ENCODE assay signal across 5 mouse cellular contexts in genomic region chr14:6440206-6440605, GRCm38 (mm10). TPM values are rescaled to one million over a fixed set of nuclear protein-coding genes. Genes with fewer than 3 reads are reported as not detected.
"Had no signal": no experiment of that assay in that cellular context is flagged by ENCODE, and none has a peak within 500 bp of the region (broad histone marks: within the 10 kb centered on the region; RNA-seq: fewer than 3 reads in every experiment).

No protein-coding gene starts in this region.

RNA-seq across cellular contexts. Expression of gene Gm3594, which starts 4.2 kb away (rescaled TPM):
- total RNA-seq: layer of hippocampus, adult 8-10 months; layer of hippocampus, postnatal 25 days; left cerebral cortex, adult 2 months; left cerebral cortex, postnatal 14 days; megakaryocyte, adult 5-6 weeks had no signal

RNA-seq across cellular contexts. Expression of gene Gm3591, which starts 27.9 kb away (rescaled TPM):
- total RNA-seq: megakaryocyte, adult 5-6 weeks had no signal

RNA-seq across cellular contexts. Expression of gene Gm16440, which starts 50.1 kb away (rescaled TPM):
- total RNA-seq: layer of hippocampus, adult 8-10 months; layer of hippocampus, postnatal 25 days; left cerebral cortex, adult 2 months; left cerebral cortex, postnatal 14 days; megakaryocyte, adult 5-6 weeks had no signal
